Mouse (Mus musculus) hindbrain, embryonic 11.5 days (tissue): ENCODE measurements at regions not wholly inside any gene's neighbourhood (a gene's known extent, or its start where the extent isn't known, plus 50 kb on each side); places are given as distances from the start of the nearest gene placed in this dataset.
A peak's percentile ranks its signal among the peaks of the same experiment; 100 is the strongest.

ENCODE experiments used
- ATAC-seq: fragments of 200-750 bp; cut with Nextera tagmentation; 2 replicates; pipeline ENCODE4 v1.8.0; 2017; ENCODE audit warnings: mild to moderate bottlenecking, moderate TSS enrichment, moderate library complexity; ENCODE audit not compliant: low FRiP score
- DNase-seq: peaks from one replicate; pipeline ENCODE4 v3.0.0-alpha.2; 2015; ENCODE audit warnings: low spot score
- H3K27ac ChIP-seq: fragments of 300-500 bp; sonication (generic); 2 replicates; pipeline ENCODE4 v1.5.1; 2014; ENCODE audit warnings: mild to moderate bottlenecking, low read depth, low read length
- H3K27me3 ChIP-seq: fragments of 300-500 bp; sonication (generic); 2 replicates; pipeline ENCODE4 v1.6.1; 2014; ENCODE audit warnings: mild to moderate bottlenecking, low read length, moderate library complexity, mixed read lengths; ENCODE audit not compliant: control insufficient read depth, insufficient read depth
- H3K36me3 ChIP-seq: fragments of 300-500 bp; sonication (generic); 2 replicates; pipeline ENCODE4 v1.6.1; 2014; ENCODE audit warnings: mild to moderate bottlenecking, low read length, moderate library complexity, mixed read lengths; ENCODE audit not compliant: control insufficient read depth, insufficient read depth
- H3K4me1 ChIP-seq: fragments of 300-500 bp; sonication (generic); replicated peaks from 2 replicates; pipeline ENCODE4 v1.6.1; 2014; ENCODE audit warnings: low read length, mixed read lengths; ENCODE audit not compliant: control insufficient read depth, insufficient read depth
- H3K4me2 ChIP-seq: fragments of 300-500 bp; sonication (generic); replicated peaks from 2 replicates; pipeline ENCODE4 v1.6.1; 2014; ENCODE audit warnings: mild to moderate bottlenecking, low read depth, low read length
- H3K4me3 ChIP-seq: fragments of 300-500 bp; sonication (generic); 2 replicates; pipeline ENCODE4 v1.5.1; 2014; ENCODE audit warnings: low read depth, low read length
- H3K9ac ChIP-seq: fragments of 300-500 bp; sonication (generic); 2 replicates; pipeline ENCODE4 v1.6.1; 2014; ENCODE audit warnings: low read depth, low read length
- H3K9me3 ChIP-seq: fragments of 300-500 bp; sonication (generic); 2 replicates; pipeline ENCODE4 v1.6.1; 2016; ENCODE audit warnings: low read length; ENCODE audit not compliant: control insufficient read depth
- WGBS: fragments of 180-500 bp; shearing (Covaris S2); extraction: QIAGEN DNeasy Blood & Tissue Kit; methylation state at CpG from one replicate; pipeline ENCODE4 v1.1.7; 2014; 5-methylcytosine and 5-hydroxymethylcytosine counted together

- Histone ChIP-seq H3K9me3 (no peaks in the 10 kb centered on the region), H3K9ac (no peak overlapping the region), H3K4me3 (no peak overlapping the region), H3K27ac (no peak overlapping the region), H3K36me3 (no peaks in the 10 kb centered on the region), H3K4me2 (no peak overlapping the region), H3K4me1 (no peaks in the 10 kb centered on the region), H3K27me3 (no peaks in the 10 kb centered on the region)
- ATAC-seq (no peak), DNase-seq (no peak)
Observed at GRCm38 (mm10) chr10:46331599-46332283, 754.1 kb downstream of the Hace1 start.

GRCm38 (mm10) chr10:46333231-46333630 lies 755.6 kb downstream of the Hace1 start:
- H3K4me3 ChIP-seq: no peak overlapping the region
- no peak overlapping the region for H3K27ac ChIP-seq
- no peaks in the 10 kb centered on the region for H3K27me3 ChIP-seq
- no peak overlapping the region for H3K9ac ChIP-seq
- ATAC-seq: no peak
- H3K9me3 ChIP-seq: no peaks in the 10 kb centered on the region
- no peak for DNase-seq
- no peaks in the 10 kb centered on the region for H3K36me3 ChIP-seq
- no peak overlapping the region for H3K4me2 ChIP-seq
- H3K4me1 ChIP-seq: no peaks in the 10 kb centered on the region

GRCm38 (mm10) chr10:46345315-46345714 lies 767.7 kb downstream of the Hace1 start:
- Histone ChIP-seq H3K36me3 (no peaks in the 10 kb centered on the region), H3K4me3 (no peak overlapping the region), H3K27ac (no peak overlapping the region), H3K4me1 (no peaks in the 10 kb centered on the region), H3K9ac (no peak overlapping the region), H3K4me2 (no peak overlapping the region), H3K9me3 (no peaks in the 10 kb centered on the region), H3K27me3 (no peaks in the 10 kb centered on the region)
- ATAC-seq (no peak), DNase-seq (no peak)
- 72% methylated on average over 4 of the region's 4 CpGs for WGBS

GRCm38 (mm10) chr10:46349613-46350012 lies 772.0 kb downstream of the Hace1 start:
- 55% methylated on average over 4 of the region's 4 CpGs for WGBS
- Histone ChIP-seq H3K4me1 (no peaks in the 10 kb centered on the region), H3K9ac (no peak overlapping the region), H3K27ac (no peak overlapping the region), H3K9me3 (no peaks in the 10 kb centered on the region), H3K4me2 (no peak overlapping the region), H3K27me3 (no peaks in the 10 kb centered on the region), H3K36me3 (no peaks in the 10 kb centered on the region), H3K4me3 (no peak overlapping the region)
- ATAC-seq (peak; percentile 64; the same call in 1 of the 2 replicates), DNase-seq (no peak)

GRCm38 (mm10) chr10:46350196-46350595 lies 772.6 kb downstream of the Hace1 start:
- H3K9ac ChIP-seq: no peak overlapping the region
- no peaks in the 10 kb centered on the region for H3K4me1 ChIP-seq
- no peak for DNase-seq
- WGBS: 32% methylated on average over 2 of the region's 2 CpGs
- no peaks in the 10 kb centered on the region for H3K9me3 ChIP-seq
- no peak overlapping the region for H3K4me2 ChIP-seq
- H3K27me3 ChIP-seq: no peaks in the 10 kb centered on the region
- no peaks in the 10 kb centered on the region for H3K36me3 ChIP-seq
- ATAC-seq: peak; percentile 30; the same call in 1 of the 2 replicates
- no peak overlapping the region for H3K27ac ChIP-seq
- H3K4me3 ChIP-seq: no peak overlapping the region

GRCm38 (mm10) chr10:46356775-46357174 lies 779.1 kb downstream of the Hace1 start:
- DNase-seq: no peak
- no peak for ATAC-seq
- Histone ChIP-seq H3K27me3 (no peaks in the 10 kb centered on the region), H3K9me3 (no peaks in the 10 kb centered on the region), H3K4me3 (no peak overlapping the region), H3K36me3 (no peaks in the 10 kb centered on the region), H3K4me1 (no peaks in the 10 kb centered on the region), H3K9ac (no peak overlapping the region), H3K27ac (no peak overlapping the region), H3K4me2 (no peak overlapping the region)
- WGBS: 73% methylated on average over 1 of the region's 1 CpGs

- whole genome bisulfite sequencing: 77% methylated on average over 7 of the region's 7 CpGs
- DNase-seq (no peak), ATAC-seq (no peak)
- no peak overlapping the region for H3K9ac ChIP-seq
- H3K4me3 ChIP-seq: no peak overlapping the region
- no peaks in the 10 kb centered on the region for H3K9me3 ChIP-seq
- H3K4me2 ChIP-seq: no peak overlapping the region
- no peaks in the 10 kb centered on the region for H3K36me3 ChIP-seq
- H3K27me3 ChIP-seq: no peaks in the 10 kb centered on the region
- no peak overlapping the region for H3K27ac ChIP-seq
- no peaks in the 10 kb centered on the region for H3K4me1 ChIP-seq
Observed at GRCm38 (mm10) chr10:46373715-46374475, 796.3 kb downstream of the Hace1 start.

- no peak for DNase-seq
- no peak overlapping the region for H3K9ac ChIP-seq
- no peaks in the 10 kb centered on the region for H3K4me1 ChIP-seq
- no peak for ATAC-seq
- no peaks in the 10 kb centered on the region for H3K9me3 ChIP-seq
- WGBS: 94% methylated on average over 3 of the region's 3 CpGs
- H3K4me3 ChIP-seq: no peak overlapping the region
- H3K27me3 ChIP-seq: no peaks in the 10 kb centered on the region
- no peaks in the 10 kb centered on the region for H3K36me3 ChIP-seq
- H3K27ac ChIP-seq: no peak overlapping the region
- H3K4me2 ChIP-seq: no peak overlapping the region
Observed at GRCm38 (mm10) chr10:46374646-46375045, 797.0 kb downstream of the Hace1 start.

GRCm38 (mm10) chr10:46397089-46397488 lies 819.5 kb downstream of the Hace1 start:
- DNase-seq: no peak
- Histone ChIP-seq H3K4me3 (no peak overlapping the region), H3K36me3 (no peaks in the 10 kb centered on the region), H3K9ac (no peak overlapping the region), H3K27me3 (no peaks in the 10 kb centered on the region), H3K4me1 (no peaks in the 10 kb centered on the region), H3K4me2 (no peak overlapping the region), H3K27ac (no peak overlapping the region), H3K9me3 (no peaks in the 10 kb centered on the region)
- no peak for ATAC-seq
- WGBS: 94% methylated on average over 4 of the region's 4 CpGs
